In the genomic region with DNA sequence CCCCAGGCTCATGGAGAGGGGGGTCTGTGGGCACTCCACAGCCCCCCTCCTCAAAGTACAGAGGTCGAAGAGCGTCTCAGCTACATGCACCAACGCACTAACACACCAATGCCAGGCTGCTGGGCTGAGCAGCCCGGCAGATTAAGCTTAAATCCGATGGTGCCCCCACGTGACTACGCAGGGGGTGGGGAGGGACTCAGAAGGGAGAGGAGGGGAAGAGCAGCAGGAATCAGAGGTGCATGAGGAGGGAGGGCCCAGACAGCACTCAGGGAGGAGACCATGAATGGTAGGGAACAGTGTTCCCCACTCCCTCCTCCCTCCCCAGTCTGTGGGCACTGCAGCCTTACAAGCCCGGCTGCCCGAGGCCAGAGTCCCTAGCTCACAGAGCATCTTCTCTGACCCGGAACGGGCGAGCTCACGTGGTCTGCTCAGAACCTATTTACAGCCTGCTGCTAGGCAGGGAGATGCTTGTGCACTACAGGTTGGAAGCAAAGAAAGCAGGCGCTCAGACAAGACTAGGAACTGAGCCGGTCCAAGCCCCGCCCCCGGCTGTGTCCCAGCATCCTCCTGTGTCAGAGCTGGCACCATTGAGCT, we compare ENCODE assay signal across 8 mouse cellular contexts. TPM values are rescaled to one million over a fixed set of nuclear protein-coding genes. Genes with fewer than 3 reads are reported as not detected.
A peak's percentile ranks its signal among the peaks of the same experiment; 100 is the strongest.
DNase-seq lines count a peak whose midpoint lies in the region; ATAC-seq and TF ChIP-seq lines count a peak whose summit lies in the region.

No protein-coding gene starts in this region.

- peak overlapping the region; percentile 95 for H3K27ac ChIP-seq in layer of hippocampus, adult 2 months
- H3K27ac ChIP-seq in midbrain, embryonic 16.5 days (ENCODE audit: low read length), result peak overlapping the region; percentile 89

- peak overlapping the region; percentile 57 for H3K4me3 ChIP-seq in layer of hippocampus, adult 2 months
- peak overlapping the region; percentile 24 for H3K4me3 ChIP-seq in midbrain, embryonic 16.5 days (ENCODE audit: low read depth, low read length)

- no peaks in the 10 kb centered on the region for H3K9me3 ChIP-seq in midbrain, embryonic 16.5 days (replicated peaks; ENCODE audit: control insufficient read depth, low read length, poor library complexity, severe bottlenecking)

- 6% methylated on average over 17 of the region's 17 CpGs for WGBS in midbrain, embryonic 16.5 days

- TF ChIP-seq CTCF in layer of hippocampus, adult 2 months (conservative IDR thresholded peaks at IDR 0.05), result no peak

- H3K4me1 ChIP-seq in midbrain, embryonic 16.5 days (ENCODE audit: control insufficient read depth, insufficient read depth, low read length), result peaks cover 40% of the 10 kb centered on the region

- H3K36me3 ChIP-seq in midbrain, embryonic 16.5 days (ENCODE audit: control insufficient read depth, insufficient read depth, low read length), result no peaks in the 10 kb centered on the region

- peak; percentile 55 for ATAC-seq in midbrain, embryonic 16.5 days

- H3K9ac ChIP-seq in midbrain, embryonic 16.5 days (ENCODE audit: low read depth, low read length), result peak overlapping the region; percentile 63

- H3K27me3 ChIP-seq in midbrain, embryonic 16.5 days (ENCODE audit: control insufficient read depth, insufficient read depth, low read depth, low read length), result no peaks in the 10 kb centered on the region

- H3K4me2 ChIP-seq in midbrain, embryonic 16.5 days (ENCODE audit: low read length), result peak overlapping the region; percentile 58

- peak; percentile 75 for DNase-seq in MN1 (ENCODE audit: low spot score)
- peak; percentile 87 for DNase-seq in cerebellum, adult 9-11 months
- peak; percentile 69 to 83 for DNase-seq in frontal cortex, postnatal 36 days (ENCODE audit: low spot score in 2 of 2)
- DNase-seq in layer of hippocampus, adult 2 months (ENCODE audit: low spot score in 2 of 2), result peak; percentile 78
- DNase-seq in gastrocnemius, adult 8-10 months (ENCODE audit: low spot score in 2 of 2), result no peak
- no peak for DNase-seq in thymus, postnatal 14 days
- DNase-seq in thymus, postnatal 36 days, result no peak

RNA-seq across cellular contexts. Expression of a gene that starts 6.7 kb away (rescaled TPM):
- total RNA-seq in layer of hippocampus, adult 2 months (2021), result 10 to 100 TPM; 83.1 to 89.8 TPM
- polyA plus RNA-seq in midbrain, embryonic 16.5 days (2015; fragmentation: Nextera tagmentation; extraction: Ambion mirVana), result 5.3 and 6.3 TPM in 2 replicates
- total RNA-seq in gastrocnemius, adult 8-10 months (2022), result 1 to 10 TPM; 1.2 to 2.2 (median 1.9) TPM

RNA-seq across cellular contexts. Expression of a gene that starts 24.5 kb away (rescaled TPM):
- total RNA-seq in layer of hippocampus, adult 2 months (2021), result 10 to 100 TPM; 41.6 to 42.2 TPM
- polyA plus RNA-seq in midbrain, embryonic 16.5 days (2015; fragmentation: Nextera tagmentation; extraction: Ambion mirVana), result 52.5 and 55.9 TPM in 2 replicates
- 10 to 100 TPM; 12.0 to 19.2 (median 13.8) TPM for total RNA-seq in gastrocnemius, adult 8-10 months (2022)

RNA-seq across cellular contexts. Expression of a gene that starts 34.5 kb away (rescaled TPM):
- total RNA-seq in layer of hippocampus, adult 2 months (2021), result not detected
- polyA plus RNA-seq in midbrain, embryonic 16.5 days (2015; fragmentation: Nextera tagmentation; extraction: Ambion mirVana), result 0.39 TPM in 1 of 2 replicates, not detected in the other
- total RNA-seq in gastrocnemius, adult 8-10 months (2022), result not detected

RNA-seq across cellular contexts. Expression of a gene that starts 43.4 kb away (rescaled TPM):
- total RNA-seq in layer of hippocampus, adult 2 months (2021), result 1 to 10 TPM; 4.5 to 6.9 TPM
- polyA plus RNA-seq in midbrain, embryonic 16.5 days (2015; fragmentation: Nextera tagmentation; extraction: Ambion mirVana), result 121 and 141 TPM in 2 replicates
- 1 to 10 TPM in 2 of 4 experiments, under 1 TPM in 2; 0.48 to 2.2 (median 1.3) TPM for total RNA-seq in gastrocnemius, adult 8-10 months (2022)

Comparison
In these comparisons a context has a peak if more than half of its experiments do, and no peak if none do; other contexts are left out.
1. DNase-seq: peak in MN1 (single experiment), cerebellum, adult 9-11 months (single experiment), frontal cortex, postnatal 36 days (2 of 2) and layer of hippocampus, adult 2 months (2 of 2); none in gastrocnemius, adult 8-10 months (0 of 2), thymus, postnatal 14 days (single experiment) and thymus, postnatal 36 days (0 of 2).
2. RNA of a gene that starts 6.7 kb away (total RNA-seq): 83.1 to 89.8 TPM in layer of hippocampus, adult 2 months; 1.2 to 2.2 TPM in gastrocnemius, adult 8-10 months; every median in the first group is over 10 times any median in the second.